Mouse (Mus musculus) cerebellum, postnatal 36 days (tissue): ENCODE data around the gene Stx1b.
"Not testable (repeated sequence)": the region's sequence is repeated elsewhere in the genome, so short reads cannot be mapped to it uniquely, and the experiment has no call there.

ENCODE experiments used
- DNase-seq, 2 experiments: peaks; one replicate each; pipeline ENCODE4 v3.0.0; 2021 to 2022; ENCODE audit warnings: mixed read lengths in 2 of 2

The Stx1b gene

GRCm38 (mm10) chr7:127824176-127824871 is at the start of gene Stx1b, which contains the start of gene Stx4a:
Gene Stx1b, minus strand, starts transcription at chr7:127824549.
Gene Stx4a, plus strand, starts transcription at chr7:127824294.
- peak; percentile 76 to 87 for DNase-seq

- no peak for DNase-seq
Observed at GRCm38 (mm10) chr7:127870136-127870821, 45.9 kb upstream of the Stx1b start.

- DNase-seq: no peak
Observed at GRCm38 (mm10) chr7:127869149-127869810, 44.9 kb upstream of the Stx1b start.

GRCm38 (mm10) chr7:127867641-127868040 is 43.3 kb upstream of the Stx1b start:
- DNase-seq: no peak

GRCm38 (mm10) chr7:127866434-127866833 is 42.1 kb upstream of the Stx1b start:
- no peak for DNase-seq

GRCm38 (mm10) chr7:127858258-127858657 is 33.9 kb upstream of the Stx1b start:
- DNase-seq: no peak

- no peak for DNase-seq
Observed at GRCm38 (mm10) chr7:127850906-127851305, 26.6 kb upstream of the Stx1b start.

- no peak for DNase-seq
Observed at GRCm38 (mm10) chr7:127849973-127850875, 25.9 kb upstream of the Stx1b start.

- peak; percentile 80 to 81 for DNase-seq
Observed at GRCm38 (mm10) chr7:127842001-127842718, 17.8 kb upstream of the Stx1b start.

- DNase-seq: peak; percentile 91 to 96
Observed at GRCm38 (mm10) chr7:127841340-127842000, 17.1 kb upstream of the Stx1b start.

- peak; percentile 78 to 82 for DNase-seq
Observed at GRCm38 (mm10) chr7:127840886-127841285, 16.5 kb upstream of the Stx1b start.

GRCm38 (mm10) chr7:127840031-127840430 is 15.7 kb upstream of the Stx1b start:
- DNase-seq: not testable (repeated sequence)

- peak in 1 of 2 experiments; percentile 33 for DNase-seq
Observed at GRCm38 (mm10) chr7:127837878-127838277, 13.5 kb upstream of the Stx1b start.

GRCm38 (mm10) chr7:127837473-127837872 is 13.1 kb upstream of the Stx1b start:
- peak; percentile 50 to 52 for DNase-seq

- no peak for DNase-seq
Observed at GRCm38 (mm10) chr7:127835550-127835949, 11.2 kb upstream of the Stx1b start.

GRCm38 (mm10) chr7:127823236-127824171 is 845 bp downstream of the Stx1b start:
- DNase-seq: peak; percentile 60 to 62

GRCm38 (mm10) chr7:127822494-127822893 is 1.9 kb downstream of the Stx1b start:
- DNase-seq: no peak

- no peak for DNase-seq
Observed at GRCm38 (mm10) chr7:127820836-127821509, 3.4 kb downstream of the Stx1b start.

GRCm38 (mm10) chr7:127817776-127818175 is 6.6 kb downstream of the Stx1b start:
- DNase-seq: peak in 1 of 2 experiments; percentile 10
